Mouse (Mus musculus): ENCODE results near the gene Trmt10c. TPM values are rescaled to one million over a fixed set of nuclear protein-coding genes. Genes with fewer than 3 reads are reported as not detected.
"Not testable (repeated sequence)": the region's sequence is repeated elsewhere in the genome, so short reads cannot be mapped to it uniquely, and the experiment has no call there.

Gene Trmt10c
- polyA plus RNA-seq, 1 experiment from 2014 or later = 28.9 TPM

- WGBS = 44% methylated on average over 5 of the region's 5 CpGs
- peaks cover 4% of the 10 kb centered on the region for H3K4me1 ChIP-seq
- no peak for ATAC-seq (replicated peaks; ENCODE audit: low FRiP score)
- H3K4me3 ChIP-seq (replicated peaks) = no peak overlapping the region
- H3K36me3 ChIP-seq = no peaks in the 10 kb centered on the region
- no peak overlapping the region for H3K27ac ChIP-seq
- no peak overlapping the region for H3K9ac ChIP-seq
- no peaks in the 10 kb centered on the region for H3K9me3 ChIP-seq (replicated peaks)
- no peak overlapping the region for H3K4me2 ChIP-seq
- H3K27me3 ChIP-seq = no peaks in the 10 kb centered on the region; the same call in 1 of the 2 replicates
These were observed 34.0 kb upstream of the Trmt10c start for GRCm38 (mm10) chr16:56071317-56072232.

GRCm38 (mm10) chr16:56068523-56069070, 31.0 kb upstream of the Trmt10c start:
- no peaks in the 10 kb centered on the region for H3K36me3 ChIP-seq
- H3K27ac ChIP-seq = no peak overlapping the region
- H3K9me3 ChIP-seq (replicated peaks) = no peaks in the 10 kb centered on the region
- no peak for ATAC-seq (replicated peaks; ENCODE audit: low FRiP score)
- no peaks in the 10 kb centered on the region for H3K4me1 ChIP-seq
- H3K4me3 ChIP-seq (replicated peaks) = no peak overlapping the region
- WGBS = 90% methylated on average over 6 of the region's 6 CpGs
- no peaks in the 10 kb centered on the region; the same call in 1 of the 2 replicates for H3K27me3 ChIP-seq
- H3K4me2 ChIP-seq = no peak overlapping the region
- no peak overlapping the region for H3K9ac ChIP-seq

- Histone ChIP-seq H3K4me2 (no peak overlapping the region), H3K36me3 (no peaks in the 10 kb centered on the region), H3K9ac (no peak overlapping the region), H3K27me3 (no peaks in the 10 kb centered on the region; the same call in 1 of the 2 replicates), H3K4me1 (no peaks in the 10 kb centered on the region), H3K9me3 (replicated peaks) (no peaks in the 10 kb centered on the region), H3K4me3 (replicated peaks) (no peak overlapping the region), H3K27ac (no peak overlapping the region)
- ATAC-seq (replicated peaks; ENCODE audit: low FRiP score) = no peak
- WGBS = 61% methylated on average over 8 of the region's 8 CpGs
These were observed 28.5 kb upstream of the Trmt10c start for GRCm38 (mm10) chr16:56066113-56066512.

GRCm38 (mm10) chr16:56064334-56064990, 26.8 kb upstream of the Trmt10c start:
- Histone ChIP-seq H3K9ac (peak overlapping the region; percentile 38; the same call in 1 of the 2 replicates), H3K27ac (0 out of 2 replicates have a peak overlapping the region, but pooled peaks have one; percentile 60), H3K9me3 (replicated peaks) (no peaks in the 10 kb centered on the region), H3K36me3 (no peaks in the 10 kb centered on the region), H3K4me3 (replicated peaks) (peak overlapping the region; percentile 50), H3K4me2 (peak overlapping the region; percentile 76), H3K27me3 (no peaks in the 10 kb centered on the region; the same call in 1 of the 2 replicates), H3K4me1 (no peaks in the 10 kb centered on the region)
- ATAC-seq (replicated peaks; ENCODE audit: low FRiP score) = peak; percentile 88
- 6% methylated on average over 20 of the region's 20 CpGs for whole genome bisulfite sequencing

GRCm38 (mm10) chr16:56062981-56063380, 25.4 kb upstream of the Trmt10c start:
- no peaks in the 10 kb centered on the region for H3K9me3 ChIP-seq (replicated peaks)
- WGBS = 63% methylated on average over 11 of the region's 11 CpGs
- H3K4me2 ChIP-seq = no peak overlapping the region
- no peaks in the 10 kb centered on the region for H3K36me3 ChIP-seq
- no peaks in the 10 kb centered on the region for H3K27me3 ChIP-seq
- no peak overlapping the region for H3K27ac ChIP-seq
- H3K9ac ChIP-seq = no peak overlapping the region
- H3K4me3 ChIP-seq (replicated peaks) = no peak overlapping the region
- H3K4me1 ChIP-seq = no peaks in the 10 kb centered on the region
- ATAC-seq (replicated peaks; ENCODE audit: low FRiP score) = no peak

GRCm38 (mm10) chr16:56061995-56062594, 24.5 kb upstream of the Trmt10c start:
- H3K27me3 ChIP-seq = no peaks in the 10 kb centered on the region
- no peak overlapping the region for H3K4me3 ChIP-seq (replicated peaks)
- no peaks in the 10 kb centered on the region for H3K36me3 ChIP-seq
- no peak for ATAC-seq (replicated peaks; ENCODE audit: low FRiP score)
- no peaks in the 10 kb centered on the region for H3K9me3 ChIP-seq (replicated peaks)
- no peak overlapping the region for H3K9ac ChIP-seq
- no peaks in the 10 kb centered on the region for H3K4me1 ChIP-seq
- 79% methylated on average over 7 of the region's 7 CpGs for WGBS
- H3K27ac ChIP-seq = no peak overlapping the region
- H3K4me2 ChIP-seq = no peak overlapping the region

- H3K4me1 ChIP-seq = no peaks in the 10 kb centered on the region
- H3K4me2 ChIP-seq = no peak overlapping the region
- no peaks in the 10 kb centered on the region for H3K27me3 ChIP-seq
- H3K9me3 ChIP-seq (replicated peaks) = no peaks in the 10 kb centered on the region
- H3K27ac ChIP-seq = no peak overlapping the region
- no peaks in the 10 kb centered on the region for H3K36me3 ChIP-seq
- 88% methylated on average over 10 of the region's 10 CpGs for WGBS
- ATAC-seq (replicated peaks; ENCODE audit: low FRiP score) = no peak
- H3K9ac ChIP-seq = no peak overlapping the region
- H3K4me3 ChIP-seq (replicated peaks) = no peak overlapping the region
These were observed 20.5 kb upstream of the Trmt10c start for GRCm38 (mm10) chr16:56058151-56058550.

GRCm38 (mm10) chr16:56056944-56057590, 19.4 kb upstream of the Trmt10c start:
- Histone ChIP-seq H3K9ac (no peak overlapping the region), H3K27me3 (no peaks in the 10 kb centered on the region), H3K4me1 (no peaks in the 10 kb centered on the region), H3K27ac (no peak overlapping the region), H3K4me2 (no peak overlapping the region), H3K9me3 (replicated peaks) (no peaks in the 10 kb centered on the region), H3K36me3 (no peaks in the 10 kb centered on the region), H3K4me3 (replicated peaks) (no peak overlapping the region)
- ATAC-seq (replicated peaks; ENCODE audit: low FRiP score) = no peak
- WGBS = 82% methylated on average over 7 of the region's 7 CpGs

GRCm38 (mm10) chr16:56055911-56056310, 18.3 kb upstream of the Trmt10c start:
- Histone ChIP-seq H3K27me3 (no peaks in the 10 kb centered on the region), H3K36me3 (no peaks in the 10 kb centered on the region), H3K27ac (no peak overlapping the region), H3K9me3 (replicated peaks) (no peaks in the 10 kb centered on the region), H3K4me2 (no peak overlapping the region), H3K4me3 (replicated peaks) (no peak overlapping the region), H3K4me1 (no peaks in the 10 kb centered on the region), H3K9ac (no peak overlapping the region)
- WGBS = 80% methylated on average over 3 of the region's 3 CpGs
- ATAC-seq (replicated peaks; ENCODE audit: low FRiP score) = no peak

- not testable (repeated sequence) for H3K4me3 ChIP-seq (replicated peaks); ATAC-seq (replicated peaks; ENCODE audit: low FRiP score); H3K36me3 ChIP-seq; H3K9me3 ChIP-seq (replicated peaks); H3K27me3 ChIP-seq; H3K4me1 ChIP-seq; H3K27ac ChIP-seq; H3K9ac ChIP-seq; H3K4me2 ChIP-seq
- WGBS = no CpG with 5 or more reads among the region's 4 CpGs
These were observed 10.4 kb upstream of the Trmt10c start, which contains the start of gene Senp7 for GRCm38 (mm10) chr16:56048038-56048437. Senp7 (plus strand) TSS chr16:56048338.

GRCm38 (mm10) chr16:56038090-56038489, 471 bp upstream of the Trmt10c start:
- no peaks in the 10 kb centered on the region for H3K9me3 ChIP-seq (replicated peaks)
- H3K4me2 ChIP-seq = peak overlapping the region; percentile 65
- H3K4me3 ChIP-seq (replicated peaks) = peak overlapping the region; percentile 98
- peaks cover 15% of the 10 kb centered on the region for H3K4me1 ChIP-seq
- no peaks in the 10 kb centered on the region for H3K27me3 ChIP-seq
- H3K27ac ChIP-seq = peak overlapping the region; percentile 93
- 34% methylated on average over 8 of the region's 8 CpGs for WGBS
- H3K36me3 ChIP-seq = peaks cover 18% of the 10 kb centered on the region
- peak overlapping the region; percentile 91 for H3K9ac ChIP-seq
- ATAC-seq (replicated peaks; ENCODE audit: low FRiP score) = peak; percentile 40

Data from kidney, embryonic 15.5 days (tissue).